Mouse (Mus musculus): ENCODE measurements around the gene Avp. TPM values are rescaled to one million over a fixed set of nuclear protein-coding genes. Genes with fewer than 3 reads are reported as not detected.
A peak's percentile ranks its signal among the peaks of the same experiment; 100 is the strongest.

Avp gene
- polyA plus RNA-seq (2014; fragmentation: Nextera tagmentation; extraction: Ambion mirVana) = not detected in 2 replicates

GRCm38 (mm10) chr2:130582552-130582951 lies at the start of gene Avp:
Avp (minus strand) TSS chr2:130582554.
- H3K36me3 ChIP-seq (ENCODE audit: control insufficient read depth, insufficient read depth, low read length) = no peaks in the 10 kb centered on the region
- peaks cover 56% of the 10 kb centered on the region for H3K27me3 ChIP-seq (ENCODE audit: control insufficient read depth, insufficient read depth, low read length)
- H3K9me3 ChIP-seq (ENCODE audit: control insufficient read depth, low read length) = peaks cover 5% of the 10 kb centered on the region; the same call in 1 of the 2 replicates
- 23% methylated on average over 10 of the region's 10 CpGs for WGBS
- no peak within 1 kb of the TSS for H3K27ac ChIP-seq (replicated peaks in 1 of 2; ENCODE audit: control insufficient read depth in 1 of 2, insufficient read depth in 1 of 2, low read depth in 2 of 2, low read length in 2 of 2)
- ATAC-seq (ENCODE audit: insufficient number of reproducible peaks, insufficient read depth, low FRiP score, low read depth) = no peak
- no peak within 1 kb of the TSS for H3K9ac ChIP-seq (ENCODE audit: low read length)
- H3K4me3 ChIP-seq (ENCODE audit: control insufficient read depth in 1 of 2, insufficient read depth in 1 of 2, low read depth in 1 of 2, low read length in 2 of 2) = no peak within 1 kb of the TSS
- H3K4me2 ChIP-seq (ENCODE audit: low read length) = no peak within 1 kb of the TSS
- peaks cover 7 to 20% of the 10 kb centered on the region in 2 experiments; a peak in 3 of 4 replicates for H3K4me1 ChIP-seq (ENCODE audit: control insufficient read depth in 2 of 2, insufficient read depth in 2 of 2, low read length in 2 of 2)

- Histone ChIP-seq H3K9ac (ENCODE audit: low read length) (peak within 1 kb of the TSS; percentile 96), H3K4me2 (ENCODE audit: low read length) (peak within 1 kb of the TSS; percentile 95), H3K27ac (replicated peaks in 1 of 2; ENCODE audit: control insufficient read depth in 1 of 2, insufficient read depth in 1 of 2, low read depth in 2 of 2, low read length in 2 of 2) (peak within 1 kb of the TSS; percentile 14 to 63; a peak in 3 of 4 replicates), H3K36me3 (ENCODE audit: control insufficient read depth, insufficient read depth, low read length) (peaks cover 23% of the 10 kb centered on the region), H3K9me3 (ENCODE audit: control insufficient read depth, low read length) (no peaks in the 10 kb centered on the region), H3K4me1 (ENCODE audit: control insufficient read depth in 2 of 2, insufficient read depth in 2 of 2, low read length in 2 of 2) (peaks cover 7 to 15% of the 10 kb centered on the region in 2 experiments), H3K4me3 (ENCODE audit: control insufficient read depth in 1 of 2, insufficient read depth in 1 of 2, low read depth in 1 of 2, low read length in 2 of 2) (peak within 1 kb of the TSS; percentile 93 to 97), H3K27me3 (ENCODE audit: control insufficient read depth, insufficient read depth, low read length) (peaks cover 25% of the 10 kb centered on the region)
- ATAC-seq (ENCODE audit: insufficient number of reproducible peaks, insufficient read depth, low FRiP score, low read depth) = peak; percentile 72
- WGBS = under 1% methylated on average over 25 of the region's 25 CpGs
Observed at GRCm38 (mm10) chr2:130629839-130630203, 47.5 kb upstream of the Avp start, which contains the start of the genes Fastkd5 and Ubox5. Fastkd5 (minus strand) TSS chr2:130630027. Ubox5 (minus strand) TSS chr2:130630038.

GRCm38 (mm10) chr2:130629080-130629838 lies 46.9 kb upstream of the Avp start:
- Histone ChIP-seq H3K36me3 (ENCODE audit: control insufficient read depth, insufficient read depth, low read length) (peaks cover 26% of the 10 kb centered on the region), H3K9ac (ENCODE audit: low read length) (peak overlapping the region; percentile 96), H3K4me2 (ENCODE audit: low read length) (peak overlapping the region; percentile 95), H3K27me3 (ENCODE audit: control insufficient read depth, insufficient read depth, low read length) (peaks cover 19% of the 10 kb centered on the region), H3K27ac (replicated peaks in 1 of 2; ENCODE audit: control insufficient read depth in 1 of 2, insufficient read depth in 1 of 2, low read depth in 2 of 2, low read length in 2 of 2) (peak overlapping the region; percentile 8 to 63; a peak in 2 of 4 replicates), H3K9me3 (ENCODE audit: control insufficient read depth, low read length) (no peaks in the 10 kb centered on the region), H3K4me3 (ENCODE audit: control insufficient read depth in 1 of 2, insufficient read depth in 1 of 2, low read depth in 1 of 2, low read length in 2 of 2) (peak overlapping the region; percentile 93 to 97), H3K4me1 (ENCODE audit: control insufficient read depth in 2 of 2, insufficient read depth in 2 of 2, low read length in 2 of 2) (peaks cover 3 to 10% of the 10 kb centered on the region in 2 experiments)
- ATAC-seq (ENCODE audit: insufficient number of reproducible peaks, insufficient read depth, low FRiP score, low read depth) = peak; percentile 48
- WGBS = 1% methylated on average over 37 of the region's 37 CpGs

- no peak overlapping the region for H3K4me3 ChIP-seq (ENCODE audit: control insufficient read depth in 1 of 2, insufficient read depth in 1 of 2, low read depth in 1 of 2, low read length in 2 of 2)
- peak overlapping the region; percentile 95 for H3K4me2 ChIP-seq (ENCODE audit: low read length)
- WGBS = 58% methylated on average over 3 of the region's 3 CpGs
- H3K9me3 ChIP-seq (ENCODE audit: control insufficient read depth, low read length) = no peaks in the 10 kb centered on the region
- H3K9ac ChIP-seq (ENCODE audit: low read length) = no peak overlapping the region
- peaks cover 30% of the 10 kb centered on the region for H3K36me3 ChIP-seq (ENCODE audit: control insufficient read depth, insufficient read depth, low read length)
- no peak overlapping the region for H3K27ac ChIP-seq (replicated peaks in 1 of 2; ENCODE audit: control insufficient read depth in 1 of 2, insufficient read depth in 1 of 2, low read depth in 2 of 2, low read length in 2 of 2)
- peaks cover 3 to 10% of the 10 kb centered on the region in 2 experiments for H3K4me1 ChIP-seq (ENCODE audit: control insufficient read depth in 2 of 2, insufficient read depth in 2 of 2, low read length in 2 of 2)
- ATAC-seq (ENCODE audit: insufficient number of reproducible peaks, insufficient read depth, low FRiP score, low read depth) = no peak
- H3K27me3 ChIP-seq (ENCODE audit: control insufficient read depth, insufficient read depth, low read length) = peaks cover 11% of the 10 kb centered on the region
Observed at GRCm38 (mm10) chr2:130628424-130628823, 46.1 kb upstream of the Avp start.

GRCm38 (mm10) chr2:130618972-130619371 lies 36.6 kb upstream of the Avp start:
- H3K27me3 ChIP-seq (ENCODE audit: control insufficient read depth, insufficient read depth, low read length) = no peaks in the 10 kb centered on the region
- H3K4me3 ChIP-seq (ENCODE audit: control insufficient read depth in 1 of 2, insufficient read depth in 1 of 2, low read depth in 1 of 2, low read length in 2 of 2) = no peak overlapping the region
- no peak for ATAC-seq (ENCODE audit: insufficient number of reproducible peaks, insufficient read depth, low FRiP score, low read depth)
- 90% methylated on average over 7 of the region's 7 CpGs for WGBS
- peaks cover 60% of the 10 kb centered on the region for H3K36me3 ChIP-seq (ENCODE audit: control insufficient read depth, insufficient read depth, low read length)
- no peaks in the 10 kb centered on the region for H3K9me3 ChIP-seq (ENCODE audit: control insufficient read depth, low read length)
- no peaks in the 10 kb centered on the region for H3K4me1 ChIP-seq (ENCODE audit: control insufficient read depth in 2 of 2, insufficient read depth in 2 of 2, low read length in 2 of 2)
- no peak overlapping the region for H3K9ac ChIP-seq (ENCODE audit: low read length)
- no peak overlapping the region for H3K27ac ChIP-seq (replicated peaks in 1 of 2; ENCODE audit: control insufficient read depth in 1 of 2, insufficient read depth in 1 of 2, low read depth in 2 of 2, low read length in 2 of 2)
- H3K4me2 ChIP-seq (ENCODE audit: low read length) = no peak overlapping the region

GRCm38 (mm10) chr2:130613091-130613490 lies 30.7 kb upstream of the Avp start:
- no peaks in the 10 kb centered on the region for H3K9me3 ChIP-seq (ENCODE audit: control insufficient read depth, low read length)
- peaks cover 43% of the 10 kb centered on the region for H3K36me3 ChIP-seq (ENCODE audit: control insufficient read depth, insufficient read depth, low read length)
- H3K27ac ChIP-seq (replicated peaks in 1 of 2; ENCODE audit: control insufficient read depth in 1 of 2, insufficient read depth in 1 of 2, low read depth in 2 of 2, low read length in 2 of 2) = no peak overlapping the region
- no peak overlapping the region for H3K4me3 ChIP-seq (ENCODE audit: control insufficient read depth in 1 of 2, insufficient read depth in 1 of 2, low read depth in 1 of 2, low read length in 2 of 2)
- H3K4me2 ChIP-seq (ENCODE audit: low read length) = no peak overlapping the region
- no peak for ATAC-seq (ENCODE audit: insufficient number of reproducible peaks, insufficient read depth, low FRiP score, low read depth)
- no peaks in the 10 kb centered on the region for H3K27me3 ChIP-seq (ENCODE audit: control insufficient read depth, insufficient read depth, low read length)
- H3K4me1 ChIP-seq (ENCODE audit: control insufficient read depth in 2 of 2, insufficient read depth in 2 of 2, low read length in 2 of 2) = no peaks in the 10 kb centered on the region
- no peak overlapping the region for H3K9ac ChIP-seq (ENCODE audit: low read length)
- WGBS = 60% methylated on average over 3 of the region's 3 CpGs

GRCm38 (mm10) chr2:130602195-130602594 lies 19.8 kb upstream of the Avp start:
- no peak overlapping the region for H3K27ac ChIP-seq (replicated peaks in 1 of 2; ENCODE audit: control insufficient read depth in 1 of 2, insufficient read depth in 1 of 2, low read depth in 2 of 2, low read length in 2 of 2)
- no peaks in the 10 kb centered on the region for H3K27me3 ChIP-seq (ENCODE audit: control insufficient read depth, insufficient read depth, low read length)
- no peak for ATAC-seq (ENCODE audit: insufficient number of reproducible peaks, insufficient read depth, low FRiP score, low read depth)
- H3K9ac ChIP-seq (ENCODE audit: low read length) = no peak overlapping the region
- peaks cover 53% of the 10 kb centered on the region for H3K36me3 ChIP-seq (ENCODE audit: control insufficient read depth, insufficient read depth, low read length)
- H3K4me2 ChIP-seq (ENCODE audit: low read length) = no peak overlapping the region
- no peaks in the 10 kb centered on the region for H3K9me3 ChIP-seq (ENCODE audit: control insufficient read depth, low read length)
- WGBS = 77% methylated on average over 4 of the region's 4 CpGs
- no peak overlapping the region for H3K4me3 ChIP-seq (ENCODE audit: control insufficient read depth in 1 of 2, insufficient read depth in 1 of 2, low read depth in 1 of 2, low read length in 2 of 2)
- no peaks in the 10 kb centered on the region for H3K4me1 ChIP-seq (ENCODE audit: control insufficient read depth in 2 of 2, insufficient read depth in 2 of 2, low read length in 2 of 2)
